Mouse (Mus musculus) CH12.LX (cell line): ENCODE results near the gene Arfgap3. TPM values are rescaled to one million over a fixed set of nuclear protein-coding genes. Genes with fewer than 3 reads are reported as not detected.

Source experiments
- DNase-seq: peaks from one replicate; pipeline ENCODE4 v3.0.0-alpha.2; 2013; ENCODE audit errors: extremely low read depth
- H3K27ac ChIP-seq: 2 replicates; pipeline ENCODE4 v1.5.1; 2012; ENCODE audit warnings: low read depth, mild to moderate bottlenecking, control low read depth, moderate library complexity; ENCODE audit not compliant: insufficient read depth
- H3K27me3 ChIP-seq: replicated peaks from 2 replicates; pipeline ENCODE3; 2012; ENCODE audit warnings: inconsistent platforms
- H3K36me3 ChIP-seq, 2 experiments: replicated peaks in 1 of 2; 2 replicates each; pipeline versions ENCODE3 to v1.6.1; 2012; ENCODE audit warnings: inconsistent platforms in 1 of 2, low read length in 1 of 2, mild to moderate bottlenecking in 1 of 2, mixed read lengths in 1 of 2, moderate library complexity in 1 of 2; ENCODE audit not compliant: control insufficient read depth in 1 of 2, insufficient read depth in 1 of 2
- H3K4me1 ChIP-seq, 2 experiments: 2 replicates each; pipeline ENCODE4 v1.6.1; 2012; ENCODE audit warnings: inconsistent platforms in 1 of 2, moderate library complexity in 1 of 2; ENCODE audit not compliant: insufficient read depth in 2 of 2, control insufficient read depth in 1 of 2
- H3K4me2 ChIP-seq: 2 replicates; pipeline ENCODE4 v1.6.1; 2012; ENCODE audit warnings: low read depth, mild to moderate bottlenecking, control low read depth; ENCODE audit not compliant: poor library complexity, insufficient read depth, severe bottlenecking
- H3K4me3 ChIP-seq, 3 experiments: fragments of 150-350 bp in 1 of 3; sonication (generic) in 1 of 3; replicated peaks in 1 of 3; 2 replicates each; pipeline versions ENCODE3 to v1.5.1; 2011 to 2012; ENCODE audit warnings: low read depth in 2 of 3, low read length in 2 of 3, mild to moderate bottlenecking in 2 of 3, moderate library complexity in 2 of 3, control low read depth in 1 of 3, improper control_type of control experiment in 1 of 3, inconsistent platforms in 1 of 3, mixed read lengths in 1 of 3; ENCODE audit not compliant: poor library complexity in 1 of 3
- H3K79me2 ChIP-seq: replicated peaks from 2 replicates; pipeline ENCODE4 v1.6.1; 2012; ENCODE audit warnings: mild to moderate bottlenecking, moderate library complexity; ENCODE audit not compliant: control insufficient read depth, poor library complexity, insufficient read depth, severe bottlenecking; ENCODE audit errors: extremely low read depth
- H3K9ac ChIP-seq: 2 replicates; pipeline ENCODE4 v1.6.1; 2012; ENCODE audit warnings: low read depth, mild to moderate bottlenecking, control low read depth, moderate library complexity; ENCODE audit not compliant: insufficient read depth
- H3K9me3 ChIP-seq: replicated peaks from 2 replicates; pipeline ENCODE3; 2012; ENCODE audit warnings: low read length, inconsistent platforms, mixed read lengths
- CHD2 ChIP-seq: IDR thresholded peaks from 2 replicates; pipeline ENCODE4 v1.6.1; 2011; ENCODE audit warnings: low read length, improper control_type of control experiment
- E2F4 ChIP-seq: IDR thresholded peaks from 2 replicates; pipeline ENCODE4 v1.6.1; 2011; ENCODE audit warnings: low read depth, low read length, improper control_type of control experiment; ENCODE audit not compliant: insufficient replicate concordance
- ELF1 ChIP-seq: IDR thresholded peaks from 2 replicates; pipeline ENCODE4 v1.6.1; 2014; ENCODE audit warnings: low read depth, mild to moderate bottlenecking, inconsistent platforms, low read length, improper control_type of control experiment
- EP300 ChIP-seq: IDR thresholded peaks from 2 replicates; pipeline ENCODE4 v1.6.1; 2011; ENCODE audit warnings: low read length, improper control_type of control experiment
- HCFC1 ChIP-seq: IDR thresholded peaks from 2 replicates; pipeline ENCODE4 v1.6.1; 2012; ENCODE audit warnings: low read depth, mild to moderate bottlenecking, inconsistent platforms, low read length, improper control_type of control experiment
- IRF4 ChIP-seq: IDR thresholded peaks from 2 replicates; pipeline ENCODE4 v1.6.1; 2014; ENCODE audit warnings: low read depth, mild to moderate bottlenecking, inconsistent platforms, low read length, improper control_type of control experiment
- JUN ChIP-seq: IDR thresholded peaks from 2 replicates; pipeline ENCODE4 v1.6.1; 2011; ENCODE audit warnings: low read depth, mild to moderate bottlenecking, low read length, improper control_type of control experiment, moderate library complexity; ENCODE audit not compliant: insufficient read depth
- MAX ChIP-seq: IDR thresholded peaks from 2 replicates; pipeline ENCODE4 v1.6.1; 2011; ENCODE audit warnings: low read length, improper control_type of control experiment
- NELFE ChIP-seq: IDR thresholded peaks from 2 replicates; pipeline ENCODE4 v1.6.1; 2011; ENCODE audit warnings: low read depth, low read length, improper control_type of control experiment
- POLR2AphosphoS2 ChIP-seq: IDR thresholded peaks from 2 replicates; pipeline ENCODE4 v1.6.1; 2011; ENCODE audit warnings: low read depth, low read length, improper control_type of control experiment
- RAD21 ChIP-seq: IDR thresholded peaks from 2 replicates; pipeline ENCODE4 v1.6.1; 2011; ENCODE audit warnings: low read depth, mild to moderate bottlenecking, low read length, improper control_type of control experiment, moderate library complexity
- RCOR1 ChIP-seq: conservative IDR thresholded peaks from 2 replicates; pipeline ENCODE4 v1.6.1; 2012; ENCODE audit warnings: low read depth, mild to moderate bottlenecking, inconsistent platforms, low read length, improper control_type of control experiment
- SIN3A ChIP-seq: IDR thresholded peaks from 2 replicates; pipeline ENCODE4 v1.6.1; 2012; ENCODE audit warnings: low read length, improper control_type of control experiment, inconsistent platforms
- SMC3 ChIP-seq: IDR thresholded peaks from 2 replicates; pipeline ENCODE4 v1.6.1; 2011; ENCODE audit warnings: low read depth, low read length, improper control_type of control experiment
- TBP ChIP-seq: conservative IDR thresholded peaks from 2 replicates; pipeline ENCODE4 v1.6.1; 2011; ENCODE audit warnings: low read depth, low read length, improper control_type of control experiment
- UBTF ChIP-seq: IDR thresholded peaks from 2 replicates; pipeline ENCODE4 v1.6.1; 2012; ENCODE audit warnings: low read depth, mild to moderate bottlenecking, inconsistent platforms, low read length, improper control_type of control experiment, moderate library complexity
- ZC3H11A ChIP-seq: IDR thresholded peaks from 2 replicates; pipeline ENCODE4 v1.6.1; 2012; ENCODE audit warnings: low read depth, mild to moderate bottlenecking, inconsistent platforms, low read length, improper control_type of control experiment
- ZKSCAN1 ChIP-seq: IDR thresholded peaks from 2 replicates; pipeline ENCODE4 v1.6.1; 2012; ENCODE audit warnings: low read depth, inconsistent platforms, low read length, improper control_type of control experiment, borderline replicate concordance
- ZMIZ1 ChIP-seq: IDR thresholded peaks from 2 replicates; pipeline ENCODE4 v1.6.1; 2012; ENCODE audit warnings: low read depth, mild to moderate bottlenecking, inconsistent platforms, low read length, improper control_type of control experiment
- ZNF384 ChIP-seq: IDR thresholded peaks from 2 replicates; pipeline ENCODE4 v1.6.1; 2012; ENCODE audit warnings: low read depth, low read length, improper control_type of control experiment, inconsistent platforms
- dilution Hi-C: fragments of 300-500 bp; cut with MboI; formaldehyde crosslinking; loops from 2 replicates; pipeline ENCODE4 v1.14.3; 2020; ENCODE audit warnings: low sequenced_read_pairs; ENCODE audit not compliant: extremely low pct_unique_long_range_greater_than_20kb, extremely low pct_ligation_motif_present
- in situ Hi-C: fragments of 300-500 bp; cut with MboI; formaldehyde crosslinking; loops from 3 replicates; pipeline ENCODE4 v1.14.3; 2019; ENCODE audit warnings: low sequenced_read_pairs, low pct_ligation_motif_present, low pct_unique_long_range_greater_than_20kb, mixed read lengths
- polyA plus RNA-seq: library from polyadenylated mRNA; unstranded; fragments of >175 nt; gene quantifications from 2 replicates; pipeline ENCODE4 v1.2.1, GENCODE M21; 2012; ENCODE audit warnings: low read depth; ENCODE audit not compliant: insufficient read length
- total RNA-seq, 2 experiments: library from RNA; depleted of rRNA; stranded (reverse); fragments of 300-350 nt in 1 of 2; fragments of >200 nt in 1 of 2; gene quantifications; 2 replicates each; pipeline ENCODE4 v1.2.3; 2012 to 2014

The Arfgap3 gene
- total and polyA plus RNA-seq, 3 experiments, result 11.0 to 21.7 (median 20.3) TPM

DNA sequence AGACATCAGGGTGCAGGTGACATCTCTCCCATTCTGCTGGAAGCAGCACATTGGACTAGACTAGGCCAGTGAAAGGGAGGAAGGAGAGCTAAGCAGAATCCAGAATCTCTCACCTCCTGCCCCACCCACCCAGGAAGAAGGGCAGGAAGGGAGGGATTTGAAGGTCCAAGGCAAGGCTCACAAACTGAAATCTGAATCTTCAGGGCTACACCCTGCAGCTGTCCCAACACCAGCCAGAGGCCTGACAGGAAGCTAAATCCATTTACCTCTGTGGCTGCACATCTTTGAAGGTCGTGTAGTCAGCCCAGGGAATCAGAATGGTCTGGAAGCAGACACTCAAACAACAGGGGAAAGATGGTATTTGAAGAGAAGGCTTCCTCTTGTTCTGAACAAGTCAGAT lies 84.8 kb downstream of the Arfgap3 start:
- H3K79me2 ChIP-seq, result no peaks in the 10 kb centered on the region
- dilution Hi-C loops (no loop called here), in situ Hi-C loops (no loop called here)
- no peak for DNase-seq
- peaks cover 5 to 8% of the 10 kb centered on the region in 2 experiments; a peak in 3 of 4 replicates for H3K4me1 ChIP-seq
- H3K36me3 ChIP-seq, result no peaks in the 10 kb centered on the region
- no peak overlapping the region for H3K27ac ChIP-seq
- TF ChIP-seq HCFC1, result no peak
- no peak for TF ChIP-seq ZMIZ1
- TF ChIP-seq TBP, result no peak
- TF ChIP-seq IRF4, result no peak
- no peak for TF ChIP-seq NELFE
- no peak for TF ChIP-seq JUN
- TF ChIP-seq UBTF, result no peak
- TF ChIP-seq SMC3, result no peak
- no peak for TF ChIP-seq ZKSCAN1
- TF ChIP-seq ZC3H11A, result no peak
- no peak for TF ChIP-seq MAX
- TF ChIP-seq E2F4, result no peak
- no peak for TF ChIP-seq ELF1
- no peak for TF ChIP-seq RCOR1
- no peak for TF ChIP-seq POLR2AphosphoS2
- no peak overlapping the region for H3K4me3 ChIP-seq
- H3K9ac ChIP-seq, result no peak overlapping the region
- no peak overlapping the region for H3K4me2 ChIP-seq
- H3K27me3 ChIP-seq, result no peaks in the 10 kb centered on the region
- H3K9me3 ChIP-seq, result no peaks in the 10 kb centered on the region

DNA sequence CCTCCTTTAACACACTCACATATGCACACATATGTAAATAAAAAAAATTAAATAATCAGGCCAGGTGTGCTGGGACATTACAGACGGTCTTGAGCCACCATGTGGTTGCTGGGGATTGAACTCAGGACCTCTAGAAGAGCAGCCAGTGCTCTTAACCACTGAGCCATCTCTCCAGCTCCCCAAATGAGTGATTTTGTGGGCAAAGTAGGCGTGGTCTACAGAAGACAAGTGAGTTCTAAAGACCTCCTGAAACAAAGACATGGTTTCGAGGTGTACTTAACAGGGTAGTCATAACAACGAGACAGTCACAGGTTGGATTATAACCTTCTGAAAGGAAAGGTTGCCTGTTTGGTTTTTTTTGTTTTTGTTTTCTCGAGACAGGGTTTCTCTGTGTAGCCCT lies 86.6 kb downstream of the Arfgap3 start:
- no peak for DNase-seq
- no peak for TF ChIP-seq ZNF384
- TF ChIP-seq RCOR1, result no peak
- no peak for TF ChIP-seq CHD2
- TF ChIP-seq SIN3A, result no peak
- no peak for TF ChIP-seq SMC3
- no peak for TF ChIP-seq RAD21
- no peak for TF ChIP-seq EP300
- peak; percentile 89 for TF ChIP-seq TBP
- TF ChIP-seq ELF1, result peak; percentile 46; the same call in 1 of the 2 replicates
- no peak for TF ChIP-seq ZMIZ1
- TF ChIP-seq, all 38 proteins: peak for 2
- Histone ChIP-seq H3K79me2 (no peaks in the 10 kb centered on the region), H3K9me3 (no peaks in the 10 kb centered on the region), H3K9ac (no peak overlapping the region), H3K27ac (no peak overlapping the region), H3K4me3 (no peak overlapping the region), H3K36me3 (no peaks in the 10 kb centered on the region), H3K4me1 (peaks cover 5 to 7% of the 10 kb centered on the region in 2 experiments; a peak in 3 of 4 replicates), H3K4me2 (no peak overlapping the region), H3K27me3 (no peaks in the 10 kb centered on the region)
- in situ Hi-C loops, result no loop called here
- dilution Hi-C loops, result no loop called here
